Mouse (Mus musculus): ENCODE results near the gene Kctd2.
"Not testable (repeated sequence)": the region's sequence is repeated elsewhere in the genome, so short reads cannot be mapped to it uniquely, and the experiment has no call there.

Kctd2 gene

DNA sequence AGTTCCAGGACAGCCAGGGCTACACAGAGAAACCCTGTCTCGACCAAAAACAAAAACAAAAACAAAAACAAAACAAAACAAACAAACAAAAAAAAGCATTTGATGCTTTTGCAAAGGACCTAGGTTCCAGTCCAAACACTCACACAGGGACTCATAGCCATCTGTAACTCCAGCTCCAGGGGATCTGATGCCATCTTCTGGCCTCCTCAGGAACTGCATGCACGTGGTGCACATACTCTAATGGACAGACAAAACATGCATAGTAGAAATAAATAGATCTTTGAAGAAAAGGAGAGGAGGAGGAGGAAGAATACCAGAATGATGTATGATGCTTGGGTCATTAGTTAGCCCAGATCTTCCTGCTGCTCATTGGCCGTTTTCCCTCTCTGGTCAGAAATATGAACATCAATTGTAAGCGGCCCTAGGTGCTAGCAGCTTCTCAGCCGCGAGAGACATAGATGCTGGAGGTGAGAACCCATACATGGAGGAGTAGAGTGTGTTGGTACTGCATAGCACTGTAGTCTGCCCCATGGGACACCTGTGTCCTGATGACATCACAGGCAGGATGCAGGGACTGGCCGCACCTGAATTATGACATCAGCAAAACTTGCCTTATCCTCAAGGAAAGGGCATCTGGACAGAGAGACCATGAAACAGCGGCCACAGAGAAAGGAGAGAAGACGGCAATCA is 20.1 kb downstream of the Kctd2 start, which contains the start of gene Trim80:
Trim80 (plus strand) TSS at position 640 of the 690 bp plus-strand sequence.
- no peak for DNase-seq

DNA sequence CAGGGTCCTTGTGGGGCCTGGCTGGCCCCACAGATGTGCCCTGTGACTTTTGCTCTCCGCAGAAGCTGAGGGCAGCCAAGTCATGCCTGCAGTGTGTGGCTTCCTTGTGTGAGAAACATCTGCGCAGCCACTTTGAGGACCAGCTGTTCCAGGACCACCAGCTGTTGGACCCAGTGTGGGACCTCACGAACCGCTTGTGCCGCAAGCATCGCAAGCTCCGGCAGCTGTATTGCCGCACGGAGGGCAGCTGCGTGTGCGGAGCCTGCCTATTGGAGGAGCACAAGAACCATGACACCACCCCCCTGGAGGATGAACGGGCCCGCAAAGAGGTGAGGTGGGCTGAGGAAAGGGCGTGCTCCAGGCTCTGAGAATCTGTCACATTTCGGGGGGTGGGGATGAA is 21.5 kb downstream of the Kctd2 start:
- no peak for DNase-seq

DNA sequence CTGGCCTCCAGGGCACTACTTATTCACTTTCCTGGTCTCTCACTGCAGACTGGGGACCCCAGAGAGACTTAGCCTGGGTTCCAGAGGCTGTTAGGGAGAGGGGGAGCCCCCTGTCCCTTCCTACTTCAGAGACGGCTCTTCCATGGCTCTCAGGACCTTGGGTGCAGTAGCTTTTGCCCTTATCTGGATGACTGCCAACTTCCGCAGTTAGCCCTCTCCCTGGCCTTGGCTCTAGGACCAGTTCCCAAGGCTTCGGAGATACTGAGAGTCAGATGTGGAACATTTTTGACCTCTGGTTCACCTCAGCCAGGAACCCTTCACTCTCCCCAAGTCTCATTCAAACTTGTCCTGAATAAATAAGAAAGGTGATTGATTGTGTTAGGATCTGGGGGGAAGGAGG is 27.0 kb downstream of the Kctd2 start:
- no peak for DNase-seq

DNA sequence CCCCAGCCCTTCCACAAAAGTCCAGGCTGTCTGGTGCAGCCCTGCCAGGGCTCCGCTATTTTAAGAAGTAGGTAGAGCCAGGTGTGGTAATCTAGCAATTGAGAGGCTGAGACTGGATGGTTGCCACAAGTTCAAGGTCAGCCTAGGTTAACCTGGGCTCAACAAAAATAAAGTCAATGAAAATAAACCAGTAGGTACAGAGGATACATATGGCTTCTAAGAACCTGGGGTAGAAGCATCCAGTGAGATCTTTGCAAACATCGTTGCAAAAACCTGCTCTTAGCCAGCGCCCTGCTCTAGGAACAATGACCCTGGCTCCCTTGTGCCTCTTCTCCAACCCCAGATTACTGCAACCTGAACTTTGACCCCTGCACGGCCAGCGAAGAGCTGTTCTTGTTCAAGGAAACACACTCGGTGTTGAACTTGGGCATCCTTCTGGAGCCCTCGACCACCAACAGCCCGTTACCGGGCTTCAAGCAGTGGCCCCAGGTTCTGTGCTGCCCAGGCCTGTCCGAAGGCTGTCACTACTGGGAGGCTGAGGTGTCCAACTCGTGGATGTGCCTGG is 27.5 kb downstream of the Kctd2 start:
- DNase-seq, result no peak

DNA sequence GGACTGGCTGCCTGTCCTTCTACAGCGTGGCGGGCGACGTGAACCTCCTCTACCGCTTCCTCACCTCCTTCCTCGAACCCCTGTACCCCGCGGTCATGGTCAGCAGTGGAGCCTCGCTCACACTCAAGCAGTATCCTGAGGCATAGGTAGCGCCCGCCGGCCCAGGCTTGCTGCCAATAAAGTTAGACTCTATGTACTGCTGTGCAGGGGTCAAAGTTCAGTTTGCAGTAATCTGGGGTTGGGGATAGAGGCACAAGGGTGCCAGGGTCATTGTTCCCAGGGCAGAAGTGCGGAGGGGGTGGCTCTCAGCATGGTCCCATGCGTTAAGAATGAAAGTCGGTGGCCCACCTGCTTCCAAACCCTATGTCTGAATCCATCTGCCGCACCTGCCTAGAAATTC is 28.1 kb downstream of the Kctd2 start:
- no peak for DNase-seq

DNA sequence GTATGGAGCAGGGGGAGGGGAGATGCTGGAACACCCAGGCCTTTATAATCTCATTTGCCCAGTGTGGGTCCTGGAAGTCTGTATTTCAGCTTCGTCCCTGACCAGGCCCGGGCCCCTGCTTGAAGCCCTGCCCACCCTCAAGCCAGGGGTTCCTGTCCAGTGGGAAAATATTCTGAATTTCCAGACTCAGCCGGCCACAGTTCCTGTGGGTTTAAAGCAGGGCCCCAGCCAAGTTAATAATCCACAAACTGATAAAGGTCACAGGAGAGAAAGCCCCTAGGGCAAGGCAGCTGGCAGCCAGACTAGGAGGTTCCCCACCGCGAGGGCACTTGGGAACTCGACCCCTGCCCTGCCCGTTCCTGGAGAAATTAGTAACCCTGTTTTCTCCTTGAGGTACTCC is 29.1 kb downstream of the Kctd2 start:
- DNase-seq, result no peak

DNA sequence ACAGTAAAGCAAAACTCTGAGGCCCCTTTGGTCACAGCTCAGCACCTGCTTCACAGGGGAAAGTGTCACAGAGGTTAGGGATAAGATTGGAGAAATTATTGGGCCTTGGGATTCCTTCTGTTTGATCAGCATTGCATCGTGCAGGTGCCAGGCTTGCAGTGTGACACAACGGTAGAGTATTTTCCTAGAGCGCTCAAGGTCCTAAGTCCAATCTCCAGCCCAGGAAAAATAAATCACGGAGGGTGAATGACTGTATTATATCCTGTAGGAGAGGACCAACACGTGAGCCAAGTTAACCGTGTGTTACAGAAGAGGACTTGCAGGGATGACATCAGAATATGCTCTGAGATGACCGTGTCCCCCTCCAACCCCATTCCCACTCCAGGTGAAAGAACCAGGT is 30.2 kb downstream of the Kctd2 start:
- no peak for DNase-seq

DNA sequence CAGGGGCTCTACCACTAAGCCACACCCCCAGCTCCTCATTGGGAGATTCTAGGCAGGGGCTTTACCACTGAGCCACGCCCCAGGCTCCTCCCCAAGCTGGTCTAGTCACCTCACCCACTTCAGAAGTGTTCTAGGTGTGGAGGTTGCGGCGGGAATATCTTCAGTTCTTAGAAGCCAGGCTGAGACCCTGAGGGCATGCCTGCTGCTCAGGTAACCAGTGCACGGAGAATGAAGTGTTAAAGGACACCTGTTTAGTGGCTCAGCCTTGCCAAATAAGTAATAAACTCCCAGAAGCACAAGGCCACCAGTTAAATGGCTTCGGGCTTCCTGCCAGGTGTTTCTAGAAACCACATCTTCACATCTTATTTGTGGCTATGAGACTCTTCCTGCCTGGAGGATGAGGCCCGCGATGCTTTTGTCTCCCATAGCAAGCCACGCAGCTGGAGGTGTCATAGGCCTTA is 31.9 kb downstream of the Kctd2 start:
- no peak for DNase-seq

DNA sequence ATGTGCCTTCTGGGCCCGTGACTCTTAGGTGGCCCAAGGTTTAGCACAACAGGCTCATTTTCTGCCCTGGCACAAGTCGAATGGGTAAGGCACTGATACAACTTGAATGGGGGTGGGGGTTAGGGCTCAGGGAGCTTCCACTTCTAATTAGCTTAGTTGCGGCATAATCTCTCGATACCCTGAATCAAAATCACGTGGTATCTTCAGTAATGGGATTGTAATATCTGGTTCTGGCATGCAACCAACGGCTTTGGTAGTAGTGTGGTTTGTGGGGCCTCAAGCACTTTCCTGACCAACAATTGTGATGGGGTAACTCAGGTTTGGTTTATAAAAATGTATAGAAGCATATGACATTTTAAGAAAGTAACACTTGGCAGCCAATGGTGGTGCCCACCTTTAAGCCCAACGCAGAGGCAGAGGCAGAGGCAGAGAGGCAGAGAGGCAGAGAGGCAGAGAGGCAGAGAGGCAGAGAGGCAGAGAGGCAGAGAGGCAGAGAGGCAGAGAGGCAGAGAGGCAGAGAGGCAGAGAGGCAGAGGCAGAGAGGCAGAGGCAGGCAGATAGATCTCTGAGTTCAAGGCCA is 32.4 kb downstream of the Kctd2 start:
- DNase-seq, result no peak

DNA sequence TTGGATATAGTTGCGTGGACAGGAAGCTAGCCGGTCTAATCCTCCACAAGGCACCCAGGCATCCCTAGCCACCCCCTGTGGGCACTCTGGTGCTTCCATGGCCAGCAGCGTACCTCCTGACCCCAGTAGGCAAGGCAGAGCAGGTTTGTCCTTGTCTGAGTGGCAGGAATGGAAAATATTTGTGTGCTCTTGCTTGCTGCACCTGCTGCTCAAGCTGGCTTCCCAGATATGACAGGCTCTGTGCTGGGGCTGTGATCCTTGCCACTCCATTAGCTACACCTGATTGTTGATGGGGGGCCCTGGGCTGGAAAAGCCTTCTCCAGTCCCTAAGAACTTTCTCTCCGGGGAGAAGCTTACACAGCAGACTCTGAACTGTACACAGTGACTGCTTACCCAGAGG is 33.4 kb downstream of the Kctd2 start:
- no peak for DNase-seq

DNA sequence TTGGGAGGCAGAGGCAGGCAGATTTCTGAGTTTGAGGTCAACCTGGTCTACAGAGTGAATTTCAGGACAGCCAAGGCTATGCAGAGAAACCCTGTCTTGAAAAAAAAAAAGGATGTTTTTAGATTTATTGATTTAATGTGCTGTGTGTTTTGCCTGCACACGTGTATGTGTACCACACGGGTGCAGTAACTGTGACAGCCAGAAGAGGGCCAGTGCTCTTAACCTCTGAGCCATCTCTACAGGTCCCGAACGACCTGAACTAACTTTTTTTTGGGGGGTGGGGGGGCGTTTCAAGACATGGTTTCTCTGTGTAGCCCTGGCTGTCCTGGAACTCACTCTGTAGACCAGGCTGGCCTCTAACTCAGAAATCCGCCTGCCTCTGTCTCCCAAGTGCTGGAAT is 34.9 kb downstream of the Kctd2 start:
- DNase-seq, result not testable (repeated sequence)

DNA sequence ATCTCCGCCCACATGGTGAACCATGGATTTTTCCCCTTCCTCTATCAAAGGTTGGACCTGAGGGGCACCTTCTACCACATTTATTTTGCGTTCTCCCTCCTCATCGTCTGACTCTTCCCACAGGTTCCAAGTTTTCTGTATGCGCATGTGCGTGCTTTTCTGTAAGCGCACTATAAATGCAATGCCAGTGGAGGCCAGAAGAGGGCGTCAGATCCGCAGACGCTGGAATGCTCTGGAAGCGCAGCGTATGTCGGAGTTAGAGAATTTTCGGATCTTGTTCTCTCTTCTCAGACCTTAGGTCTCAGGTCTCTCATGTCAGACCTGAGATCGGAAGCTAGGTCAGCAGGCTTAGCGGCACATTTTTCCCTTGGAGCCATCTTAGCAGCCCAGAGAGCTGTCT is 35.7 kb downstream of the Kctd2 start:
- no peak for DNase-seq

DNA sequence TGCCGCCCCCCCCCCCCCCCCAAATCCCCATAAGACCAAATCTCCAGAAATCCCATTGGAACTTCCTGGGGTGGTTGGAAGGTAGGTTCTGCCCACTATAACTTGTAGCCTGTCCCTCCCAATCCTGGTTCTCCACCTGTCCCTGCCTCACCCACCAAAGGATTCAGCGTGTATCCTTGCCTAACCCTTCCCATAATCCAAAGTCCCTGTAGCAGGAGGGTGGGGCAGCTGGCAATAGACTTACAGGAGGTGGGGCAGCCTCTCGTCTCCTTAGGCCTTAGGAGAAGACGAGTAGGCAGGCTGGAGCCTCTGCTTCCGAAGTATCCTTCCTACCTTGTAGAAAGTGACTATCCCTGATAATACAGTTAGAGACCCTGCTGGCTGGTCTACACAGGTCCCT is 36.3 kb downstream of the Kctd2 start:
- no peak for DNase-seq

DNA sequence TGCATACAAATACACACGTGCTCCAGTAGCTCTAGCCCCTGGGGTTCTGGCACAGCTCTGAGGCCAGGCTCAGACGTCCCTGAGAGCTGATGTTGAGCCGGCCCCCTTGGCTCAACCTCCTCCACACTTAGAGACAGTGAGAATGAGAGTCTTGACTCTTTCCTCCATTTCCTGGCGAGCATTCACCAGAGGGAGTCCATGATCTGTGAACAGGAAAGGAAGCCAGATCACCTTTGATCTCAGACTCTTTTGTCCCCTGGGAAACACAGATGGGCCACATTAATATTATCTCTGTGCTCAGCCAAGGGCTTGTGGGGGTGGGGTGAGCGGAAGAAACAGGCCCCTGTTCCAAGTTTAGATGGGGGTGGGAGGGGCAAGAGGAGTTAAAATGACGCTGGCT is 37.5 kb downstream of the Kctd2 start:
- no peak for DNase-seq

DNA sequence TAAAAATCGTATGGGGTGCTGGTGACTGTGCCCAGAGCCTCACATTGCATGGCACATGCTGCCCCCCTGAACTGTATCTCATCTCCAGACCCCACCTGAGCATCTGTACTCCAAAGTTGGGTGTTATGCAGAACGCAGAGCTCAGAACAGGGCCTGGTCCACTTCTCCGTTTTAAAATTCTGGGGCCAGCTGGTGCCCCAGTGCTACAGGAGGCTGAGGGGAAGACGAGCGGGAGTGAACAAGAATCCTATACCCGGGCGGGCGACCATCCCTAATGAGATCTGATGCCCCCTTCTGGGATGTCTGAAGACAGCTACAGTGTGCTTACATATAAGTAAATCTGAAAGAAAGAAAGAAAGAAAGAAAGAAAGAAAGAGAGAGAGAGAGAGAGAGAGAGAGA is 41.0 kb downstream of the Kctd2 start:
- DNase-seq, result no peak

DNA sequence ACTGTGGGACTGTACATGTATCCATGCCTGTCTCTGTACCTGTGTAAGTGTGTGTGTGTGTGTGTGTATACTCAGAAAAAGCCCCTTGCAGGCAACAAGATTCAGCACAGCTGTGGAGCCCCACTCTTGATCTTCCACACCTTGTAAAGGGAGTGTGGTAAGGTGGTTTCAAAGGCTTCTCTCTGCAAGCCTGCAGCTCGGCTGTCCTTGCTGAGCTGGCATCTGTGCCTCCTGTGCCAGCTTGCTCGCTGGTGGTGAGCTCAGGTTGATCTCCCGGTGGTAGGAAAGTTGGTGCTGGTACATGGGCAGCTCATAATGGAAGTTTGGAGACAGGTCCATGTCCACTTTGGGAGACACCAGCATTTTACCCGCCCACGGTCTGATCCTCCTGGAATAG is 41.9 kb downstream of the Kctd2 start:
- DNase-seq, result no peak

DNA sequence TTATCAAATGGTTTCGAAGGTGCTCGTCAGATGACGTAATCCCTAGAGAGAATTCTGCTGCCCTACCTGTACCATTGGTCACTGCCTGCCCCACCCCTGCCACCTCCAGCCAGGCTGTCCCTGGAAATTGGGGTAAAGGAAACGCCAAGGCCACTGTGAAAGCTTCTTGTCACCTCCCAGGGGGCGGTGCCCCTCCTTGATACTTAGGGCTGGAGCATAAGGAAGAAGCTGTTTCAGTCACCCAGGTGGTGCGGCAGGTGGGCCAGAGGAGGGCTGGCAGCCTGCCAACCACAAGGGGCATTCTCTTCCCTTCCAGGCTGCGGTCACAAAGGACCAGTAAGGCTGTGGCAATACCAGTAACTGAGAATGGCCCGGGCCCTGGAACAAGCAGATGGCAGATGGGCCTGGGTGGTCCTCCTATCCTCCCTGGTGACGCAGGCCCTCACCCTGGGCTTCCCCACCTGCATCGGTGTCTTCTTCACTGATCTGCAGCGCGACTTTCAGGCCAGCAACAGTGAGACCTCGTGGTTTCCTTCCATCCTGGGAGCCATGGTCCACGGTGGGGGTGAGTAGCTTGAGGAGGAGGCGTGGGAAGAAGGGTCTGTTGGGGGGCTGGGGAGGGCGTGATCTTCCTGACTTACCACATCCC is 42.4 kb downstream of the Kctd2 start, which contains the start of gene Slc16a5:
Slc16a5 (plus strand) TSS at position 232 of the 649 bp plus-strand sequence.
- no peak for DNase-seq

DNA sequence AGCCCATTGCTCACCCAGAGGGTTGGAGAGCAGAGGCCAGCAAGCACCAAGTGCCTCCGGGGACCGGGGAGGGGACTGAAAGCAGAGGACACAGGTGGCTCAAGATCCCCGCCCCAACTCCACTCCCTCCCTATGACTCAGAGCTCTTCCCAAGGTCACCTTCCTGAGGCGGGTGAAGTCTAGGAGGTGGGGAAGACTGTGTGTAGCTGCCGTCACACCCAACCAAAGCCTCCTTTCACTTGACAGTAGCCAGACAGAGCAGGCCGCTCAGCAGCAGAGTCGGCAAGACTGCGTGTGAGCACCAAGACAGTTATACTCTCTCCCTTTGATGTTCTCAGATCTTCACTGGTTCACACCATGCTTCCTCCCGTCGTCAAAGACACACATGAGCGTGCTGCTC is 43.5 kb downstream of the Kctd2 start:
- DNase-seq, result no peak

DNA sequence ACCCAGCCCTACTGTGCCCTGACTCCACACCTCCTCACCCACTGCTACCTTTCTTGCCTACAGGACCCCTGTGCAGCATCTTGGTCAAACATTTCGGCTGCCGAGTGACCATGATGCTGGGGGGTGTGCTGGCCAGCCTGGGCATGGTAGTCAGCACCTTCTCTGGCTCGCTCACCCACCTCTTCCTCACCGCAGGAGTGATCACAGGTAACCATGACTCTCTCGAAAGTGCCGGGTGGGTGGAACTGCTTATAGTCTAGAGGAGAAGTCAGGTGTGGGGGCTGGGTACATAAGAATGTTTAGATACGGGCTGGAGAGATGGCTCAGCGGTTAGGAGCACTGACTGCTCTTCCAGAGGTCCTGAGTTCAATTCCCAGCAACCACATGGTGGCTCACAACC is 44.9 kb downstream of the Kctd2 start:
- DNase-seq, result no peak

DNA sequence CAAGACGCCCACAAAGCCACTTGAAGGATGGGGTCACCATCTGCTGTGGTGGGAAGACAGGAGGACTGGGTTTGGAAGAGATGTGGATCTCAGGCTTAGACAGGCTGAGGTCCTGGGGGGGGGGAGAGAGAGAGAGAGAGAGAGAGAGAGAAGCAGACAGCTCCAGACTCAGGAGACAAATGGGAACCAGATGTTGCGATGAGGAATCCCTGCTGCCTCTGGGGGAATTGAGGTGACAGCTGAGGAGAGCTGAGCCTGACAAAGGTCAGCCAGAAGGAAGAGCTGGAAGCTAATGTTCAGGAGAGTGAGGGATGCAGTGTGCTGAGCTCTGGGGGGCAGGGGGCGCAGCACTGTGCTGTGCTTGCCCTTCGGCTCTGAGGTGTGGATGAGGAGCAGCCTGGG is 47.3 kb downstream of the Kctd2 start:
- no peak for DNase-seq

DNA sequence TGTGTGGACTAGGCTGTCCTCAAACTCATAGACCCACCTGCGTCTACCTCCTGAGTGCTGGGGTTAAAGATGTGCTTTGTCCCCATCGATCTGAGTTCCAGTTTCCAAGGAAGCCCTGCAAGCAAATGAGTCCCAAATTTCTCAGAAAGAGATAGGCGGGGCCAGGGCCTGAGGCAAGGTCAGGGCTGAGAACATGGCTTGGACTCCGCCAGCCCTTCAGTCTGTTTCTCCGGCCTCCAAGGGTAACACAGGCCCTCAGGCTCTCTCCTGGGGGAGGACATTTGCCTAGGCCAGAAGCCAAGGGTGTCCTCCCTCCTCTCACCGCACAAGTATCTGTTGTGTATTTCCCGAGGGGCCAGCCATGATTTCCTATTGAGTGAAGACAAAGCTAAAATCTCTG is 52.3 kb downstream of the Kctd2 start:
- DNase-seq, result no peak

DNA sequence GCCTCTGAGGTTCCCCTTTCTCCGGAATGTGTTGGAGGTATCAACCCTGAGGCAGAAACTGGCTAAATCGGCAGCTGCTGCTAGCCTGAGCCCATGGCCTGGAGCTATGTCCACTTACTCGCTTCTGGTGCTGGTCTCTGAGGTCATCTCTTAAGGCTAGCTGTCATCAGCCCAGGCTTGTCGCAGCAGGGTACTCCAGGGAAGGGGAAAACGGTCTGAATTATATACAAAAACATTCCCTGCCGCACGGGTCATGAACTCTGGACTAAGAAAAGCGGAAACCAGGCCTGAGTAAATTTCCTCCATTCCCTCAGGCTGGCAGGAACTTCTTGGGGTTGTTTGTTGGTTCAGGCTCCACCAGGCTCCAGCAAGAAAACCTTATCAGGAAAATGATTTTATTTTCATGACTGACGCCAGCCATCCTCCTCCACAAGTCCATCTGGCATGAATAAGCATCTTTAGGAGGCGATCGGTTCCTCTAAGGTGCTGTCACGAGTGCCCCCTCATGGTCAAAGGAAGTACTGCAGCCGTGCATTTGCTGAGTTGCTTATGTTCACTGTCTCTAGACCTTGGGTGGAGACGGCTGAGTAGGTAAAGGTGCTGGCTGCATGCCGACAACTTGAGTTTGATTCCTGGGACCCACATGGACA is 53.8 kb downstream of the Kctd2 start:
- peak; percentile 96 to 98 for DNase-seq

DNA sequence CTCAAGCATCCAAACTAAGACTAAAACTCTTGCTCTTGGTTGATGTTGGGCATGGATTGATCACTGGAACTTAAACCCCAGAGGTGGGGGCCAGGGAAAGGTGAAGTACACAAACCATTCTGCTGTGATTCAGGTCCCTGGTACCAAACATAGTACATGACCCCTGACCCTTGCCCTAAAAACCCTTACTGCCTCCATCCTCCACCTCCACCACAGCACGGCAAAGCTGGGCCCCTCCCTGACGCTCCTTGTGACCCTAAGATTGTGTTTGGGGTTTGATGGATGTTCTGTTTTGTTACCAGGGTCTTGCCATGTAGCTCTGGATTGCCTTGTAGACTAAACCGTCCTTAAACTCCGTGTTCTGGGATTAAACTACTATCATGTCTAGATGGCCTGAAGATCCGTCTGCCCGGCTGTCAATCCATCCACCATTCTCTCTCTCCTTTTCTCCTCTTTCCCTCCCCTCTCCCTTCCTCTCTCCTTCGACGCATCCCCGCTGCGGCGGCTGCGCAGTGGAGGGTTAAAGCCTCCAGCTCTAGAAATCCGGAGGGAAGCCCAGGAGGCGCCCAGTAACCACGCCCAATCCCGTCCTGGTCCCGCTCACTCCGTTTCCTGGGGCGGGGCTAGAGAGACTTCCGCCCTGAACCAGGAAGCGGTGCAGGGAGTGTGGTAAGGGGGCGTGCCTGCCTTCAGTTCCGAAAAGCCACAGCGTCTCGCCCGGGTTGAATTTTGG is 55.3 kb downstream of the Kctd2 start, which contains the start of gene Armc7:
Armc7 (plus strand) TSS at position 643 of the 733 bp plus-strand sequence.
- peak; percentile 93 to 96 for DNase-seq

Measured in cerebellum, adult 18-20 months (tissue).